Mouse (Mus musculus) embryonic facial prominence, embryonic 12.5 days (tissue): ENCODE results near the gene Olfr15. TPM values are rescaled to one million over a fixed set of nuclear protein-coding genes. Genes with fewer than 3 reads are reported as not detected.
"Not testable (repeated sequence)": the region's sequence is repeated elsewhere in the genome, so short reads cannot be mapped to it uniquely, and the experiment has no call there.

Experiments
- ATAC-seq: fragments of 200-750 bp; cut with Nextera tagmentation; 2 replicates; pipeline ENCODE4 v1.8.0; 2017; ENCODE audit not compliant: insufficient number of reproducible peaks, insufficient read depth, low FRiP score, low TSS enrichment
- H3K27ac ChIP-seq: fragments of 300-500 bp; sonication (generic); 2 replicates; pipeline ENCODE4 v1.5.1; 2016; ENCODE audit warnings: mild to moderate bottlenecking
- H3K27me3 ChIP-seq: fragments of 300-500 bp; sonication (generic); 2 replicates; pipeline ENCODE4 v1.6.1; 2016; ENCODE audit warnings: mild to moderate bottlenecking, moderate library complexity
- H3K36me3 ChIP-seq: fragments of 300-500 bp; sonication (generic); 2 replicates; pipeline ENCODE4 v1.6.1; 2016; ENCODE audit warnings: mild to moderate bottlenecking
- H3K4me1 ChIP-seq: fragments of 300-500 bp; sonication (generic); 2 replicates; pipeline ENCODE4 v1.6.1; 2016
- H3K4me2 ChIP-seq: fragments of 300-500 bp; sonication (generic); replicated peaks from 2 replicates; pipeline ENCODE4 v1.6.1; 2016; ENCODE audit warnings: mild to moderate bottlenecking, moderate library complexity
- H3K4me3 ChIP-seq: fragments of 300-500 bp; sonication (generic); 2 replicates; pipeline ENCODE4 v1.5.1; 2016; ENCODE audit warnings: mild to moderate bottlenecking
- H3K9ac ChIP-seq: fragments of 300-500 bp; sonication (generic); 2 replicates; pipeline ENCODE4 v1.6.1; 2016; ENCODE audit warnings: mild to moderate bottlenecking, moderate library complexity
- H3K9me3 ChIP-seq: fragments of 300-500 bp; sonication (generic); 2 replicates; pipeline ENCODE4 v1.6.1; 2016; ENCODE audit warnings: mild to moderate bottlenecking, moderate library complexity
- WGBS: fragments of 180-500 bp; shearing (Covaris S2); methylation state at CpG from one replicate; pipeline ENCODE4 v1.1.7; 2016; 5-methylcytosine and 5-hydroxymethylcytosine counted together
- polyA plus RNA-seq: library from polyadenylated mRNA; unstranded; fragments of >200 nt; fragmentation: Nextera tagmentation; extraction: Ambion mirVana; gene quantifications from 2 replicates; pipeline ENCODE4 v1.2.1, GENCODE M21; 2016

Olfr15 gene
- polyA plus RNA-seq: 0.42 and 0.59 TPM in 2 replicates

DNA sequence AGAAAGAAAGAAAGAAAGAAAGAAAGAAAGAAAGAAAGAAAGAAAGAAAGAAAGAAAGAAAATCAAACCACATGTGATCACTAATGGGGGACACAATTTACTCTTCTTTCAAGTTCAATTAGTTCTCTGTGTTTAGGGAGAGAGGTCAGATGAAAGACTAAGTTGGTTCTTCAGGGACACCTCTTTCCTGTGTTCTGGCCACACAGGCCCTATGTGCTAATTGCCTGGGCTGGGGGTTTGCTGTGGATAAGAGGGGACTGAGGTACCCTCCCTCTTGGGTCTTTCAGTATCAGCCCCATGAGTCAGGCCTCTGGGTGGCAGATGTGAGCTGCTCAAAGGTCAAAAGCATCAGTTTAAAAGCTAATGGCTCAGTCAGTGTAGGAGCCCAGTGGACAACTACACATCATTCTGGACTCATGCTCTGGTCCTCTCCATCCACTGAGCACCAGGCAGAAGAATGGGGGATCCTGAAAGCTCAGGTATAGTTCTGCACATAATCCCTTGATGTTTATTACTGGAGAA, at the start of gene Olfr15:
Gene Olfr15 (plus strand): TSS at position 291 of the 522 bp plus-strand sequence.
- Histone ChIP-seq H3K9me3 (no peaks in the 10 kb centered on the region), H3K9ac (no peak within 1 kb of the TSS), H3K27ac (no peak within 1 kb of the TSS), H3K36me3 (no peaks in the 10 kb centered on the region), H3K4me3 (no peak within 1 kb of the TSS), H3K27me3 (no peaks in the 10 kb centered on the region), H3K4me1 (no peaks in the 10 kb centered on the region), H3K4me2 (no peak within 1 kb of the TSS)
- ATAC-seq: no peak

DNA sequence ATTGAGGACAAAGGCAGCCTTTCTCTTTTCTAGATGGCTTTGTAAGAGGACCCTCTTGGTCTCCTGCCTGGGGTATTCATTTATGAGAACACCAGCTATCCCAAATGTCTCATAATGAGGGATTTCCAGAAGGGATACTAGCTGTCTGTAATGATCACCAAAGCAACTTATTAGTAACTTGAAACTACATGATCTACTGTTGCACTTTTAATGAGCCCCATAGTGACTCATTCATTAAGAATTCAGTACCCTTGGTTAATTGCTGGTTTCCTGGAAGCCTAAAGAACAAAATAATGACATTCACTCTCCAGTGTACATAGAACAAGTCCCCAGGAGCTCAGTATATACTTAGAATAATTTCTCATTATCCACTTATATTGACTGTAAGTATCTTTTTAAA, 49.4 kb upstream of the Olfr15 start:
- H3K27ac ChIP-seq: no peak overlapping the region
- H3K9ac ChIP-seq: no peak overlapping the region
- no peaks in the 10 kb centered on the region for H3K4me1 ChIP-seq
- ATAC-seq: no peak
- H3K27me3 ChIP-seq: no peaks in the 10 kb centered on the region
- no peak overlapping the region for H3K4me2 ChIP-seq
- H3K36me3 ChIP-seq: no peaks in the 10 kb centered on the region
- no peaks in the 10 kb centered on the region for H3K9me3 ChIP-seq
- no peak overlapping the region for H3K4me3 ChIP-seq

DNA sequence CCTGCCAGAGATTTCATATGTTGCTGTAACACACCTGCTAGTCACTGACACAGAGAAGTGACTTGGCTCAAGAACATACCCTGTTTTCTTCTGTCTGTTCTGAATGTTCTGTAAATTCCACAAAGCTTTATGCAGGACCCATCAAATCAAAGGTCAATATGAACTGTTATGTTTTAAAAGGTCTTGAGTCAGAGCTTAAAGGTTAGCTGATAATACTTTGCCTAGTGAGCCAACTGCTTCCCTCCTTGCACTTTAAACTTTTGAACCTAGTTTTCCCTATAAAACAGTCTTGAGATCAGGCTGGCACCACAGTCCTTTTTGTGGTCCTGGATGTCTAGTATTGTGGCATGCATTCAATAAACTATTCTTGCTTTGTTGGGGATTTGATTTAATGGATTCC, 42.3 kb upstream of the Olfr15 start:
- H3K9ac ChIP-seq: no peak overlapping the region
- no peaks in the 10 kb centered on the region for H3K27me3 ChIP-seq
- no peaks in the 10 kb centered on the region for H3K9me3 ChIP-seq
- H3K27ac ChIP-seq: no peak overlapping the region
- H3K4me3 ChIP-seq: no peak overlapping the region
- no peak for ATAC-seq
- no peaks in the 10 kb centered on the region for H3K4me1 ChIP-seq
- H3K4me2 ChIP-seq: no peak overlapping the region
- no peaks in the 10 kb centered on the region for H3K36me3 ChIP-seq

DNA sequence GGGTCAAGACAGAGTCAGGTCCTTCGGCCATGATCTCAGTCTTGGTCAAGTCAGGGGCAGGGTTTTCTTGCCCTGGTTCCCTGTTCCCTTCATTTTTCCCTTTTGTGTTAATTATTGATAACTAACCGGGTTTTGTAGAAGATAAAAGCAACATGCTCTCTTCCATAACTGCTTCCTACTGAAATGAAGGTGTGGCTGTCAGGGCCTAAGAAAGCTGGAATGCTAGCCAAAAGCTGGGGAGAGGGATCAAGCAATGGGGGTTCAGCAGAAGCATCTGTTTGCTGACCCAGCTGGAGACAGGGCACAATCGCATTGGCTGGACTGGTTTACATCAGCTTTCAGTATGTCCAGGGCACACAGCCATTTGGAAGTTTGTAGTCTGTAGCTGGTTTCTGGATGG, 22.5 kb upstream of the Olfr15 start:
- Histone ChIP-seq H3K27ac (no peak overlapping the region), H3K4me3 (no peak overlapping the region), H3K4me2 (no peak overlapping the region), H3K36me3 (no peaks in the 10 kb centered on the region), H3K27me3 (no peaks in the 10 kb centered on the region), H3K4me1 (no peaks in the 10 kb centered on the region), H3K9ac (no peak overlapping the region), H3K9me3 (no peaks in the 10 kb centered on the region)
- no peak for ATAC-seq
- 83% methylated on average over 3 of the region's 3 CpGs for WGBS

DNA sequence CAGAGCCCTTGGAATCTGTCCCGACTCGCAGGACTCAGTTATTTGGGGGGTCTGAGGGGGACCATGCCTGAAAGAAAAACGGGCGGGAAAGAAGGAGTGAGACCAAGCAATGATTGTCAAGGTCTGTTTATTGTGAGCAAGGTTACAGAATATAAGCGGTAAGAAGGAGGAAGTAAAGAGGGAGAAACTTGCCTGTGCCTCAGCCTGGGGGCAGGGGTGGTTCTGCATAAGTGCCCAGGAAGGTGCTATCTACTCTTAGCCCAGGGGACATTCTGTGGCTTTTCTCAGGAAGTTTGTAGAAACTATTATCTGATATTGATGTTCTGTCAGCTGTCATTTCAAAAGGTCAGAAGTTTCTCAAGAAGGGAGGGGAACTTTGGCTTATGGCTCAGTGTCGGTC, 16.0 kb upstream of the Olfr15 start:
- H3K9me3 ChIP-seq, H3K27me3 ChIP-seq, H3K9ac ChIP-seq, H3K27ac ChIP-seq, H3K36me3 ChIP-seq, H3K4me3 ChIP-seq, H3K4me2 ChIP-seq, ATAC-seq, H3K4me1 ChIP-seq: not testable (repeated sequence)
- WGBS: 80% methylated on average over 6 of the region's 6 CpGs

DNA sequence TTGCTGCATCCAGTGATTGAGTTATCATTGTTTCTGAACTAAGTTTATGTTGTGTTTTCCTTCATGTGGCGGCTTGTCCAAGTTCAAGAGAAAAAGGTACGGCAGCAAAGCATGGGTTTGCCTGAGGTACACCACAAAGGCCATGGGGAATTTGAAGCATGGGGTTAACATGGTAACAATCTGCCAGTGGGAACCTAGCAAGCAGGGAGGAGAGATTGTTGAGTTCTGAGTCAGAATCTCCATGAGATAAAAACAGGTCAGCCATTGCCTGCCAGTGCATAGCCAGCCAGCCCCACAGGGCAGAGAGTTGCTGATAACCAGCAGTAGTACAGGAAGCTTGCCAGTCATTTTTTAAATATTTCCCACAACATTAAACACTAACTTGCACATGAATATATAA, 10.5 kb upstream of the Olfr15 start:
- Histone ChIP-seq H3K9me3 (no peaks in the 10 kb centered on the region), H3K36me3 (no peaks in the 10 kb centered on the region), H3K9ac (no peak overlapping the region), H3K27ac (no peak overlapping the region), H3K4me2 (no peak overlapping the region), H3K4me1 (no peaks in the 10 kb centered on the region), H3K4me3 (no peak overlapping the region), H3K27me3 (no peaks in the 10 kb centered on the region)
- 85% methylated on average over 2 of the region's 2 CpGs for WGBS
- ATAC-seq: no peak

DNA sequence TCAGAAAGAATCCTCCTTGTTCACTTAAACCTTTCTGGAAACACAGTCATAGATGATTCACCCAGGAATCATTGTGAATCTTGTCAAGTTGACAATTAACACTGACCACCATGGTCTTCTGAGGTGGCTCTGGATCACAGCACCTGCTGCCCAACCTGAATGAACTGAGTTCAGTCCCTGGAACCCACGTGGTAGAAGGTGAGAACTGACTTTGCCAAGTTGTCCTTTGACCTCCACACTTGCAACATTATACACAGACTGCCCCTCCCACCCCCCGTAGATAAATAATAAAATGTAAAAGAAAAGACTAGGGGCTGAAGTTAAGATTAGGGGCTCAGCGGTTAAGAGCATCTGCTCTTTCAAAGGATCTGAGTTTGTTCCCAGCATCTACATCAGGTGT, 2.7 kb upstream of the Olfr15 start:
- WGBS: 62% methylated on average over 3 of the region's 3 CpGs
- Histone ChIP-seq H3K4me3 (no peak overlapping the region), H3K36me3 (no peaks in the 10 kb centered on the region), H3K27ac (no peak overlapping the region), H3K9me3 (no peaks in the 10 kb centered on the region), H3K4me2 (no peak overlapping the region), H3K27me3 (no peaks in the 10 kb centered on the region), H3K4me1 (no peaks in the 10 kb centered on the region), H3K9ac (no peak overlapping the region)
- no peak for ATAC-seq

DNA sequence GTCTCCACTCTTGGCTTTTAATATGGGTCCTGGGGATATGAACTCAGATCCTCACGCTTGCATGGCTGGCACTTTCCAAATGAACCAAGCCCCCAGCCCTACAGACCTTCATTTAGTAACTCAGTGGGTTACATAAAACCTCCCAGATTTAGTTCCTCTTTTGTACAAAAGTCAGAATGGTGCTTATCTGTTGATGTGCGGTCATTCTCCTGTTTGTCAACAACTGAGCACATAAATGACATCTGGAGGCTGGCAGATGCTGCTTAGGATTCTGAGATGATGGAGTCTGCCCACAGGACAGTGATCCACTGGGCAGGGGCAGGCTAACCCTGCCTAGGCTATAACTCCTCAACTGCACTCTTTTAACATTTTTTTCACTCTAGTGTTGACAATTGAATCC, 951 bp upstream of the Olfr15 start:
- H3K4me2 ChIP-seq: no peak overlapping the region
- ATAC-seq: no peak
- no peaks in the 10 kb centered on the region for H3K27me3 ChIP-seq
- H3K9ac ChIP-seq: no peak overlapping the region
- no peaks in the 10 kb centered on the region for H3K9me3 ChIP-seq
- H3K4me1 ChIP-seq: no peaks in the 10 kb centered on the region
- H3K27ac ChIP-seq: no peak overlapping the region
- WGBS: 77% methylated on average over 2 of the region's 2 CpGs
- no peaks in the 10 kb centered on the region for H3K36me3 ChIP-seq
- H3K4me3 ChIP-seq: no peak overlapping the region

DNA sequence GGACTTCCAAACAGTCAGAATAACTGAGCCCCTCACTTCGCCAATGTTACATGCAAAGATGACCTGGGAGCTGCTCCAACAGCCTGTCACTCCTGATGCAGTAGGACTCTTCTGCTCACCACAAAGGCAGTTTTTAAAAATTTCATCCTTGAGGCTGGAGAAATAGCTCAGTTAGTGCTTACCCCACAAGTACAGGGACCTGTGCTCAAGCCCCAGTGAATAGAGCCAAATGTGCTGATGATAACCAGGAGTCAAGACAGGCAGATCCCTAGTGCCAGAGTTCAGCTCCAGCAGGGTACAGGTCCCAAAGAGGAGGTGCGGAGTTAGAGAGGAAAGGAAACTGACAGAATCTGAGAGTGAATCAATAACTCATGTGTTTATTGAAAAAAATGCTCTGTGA, 4.8 kb downstream of the Olfr15 start:
- no peak for ATAC-seq
- Histone ChIP-seq H3K36me3 (no peaks in the 10 kb centered on the region), H3K9ac (no peak overlapping the region), H3K9me3 (no peaks in the 10 kb centered on the region), H3K4me2 (no peak overlapping the region), H3K4me1 (no peaks in the 10 kb centered on the region), H3K27ac (no peak overlapping the region), H3K4me3 (no peak overlapping the region), H3K27me3 (no peaks in the 10 kb centered on the region)
- WGBS: 70% methylated on average over 2 of the region's 2 CpGs

DNA sequence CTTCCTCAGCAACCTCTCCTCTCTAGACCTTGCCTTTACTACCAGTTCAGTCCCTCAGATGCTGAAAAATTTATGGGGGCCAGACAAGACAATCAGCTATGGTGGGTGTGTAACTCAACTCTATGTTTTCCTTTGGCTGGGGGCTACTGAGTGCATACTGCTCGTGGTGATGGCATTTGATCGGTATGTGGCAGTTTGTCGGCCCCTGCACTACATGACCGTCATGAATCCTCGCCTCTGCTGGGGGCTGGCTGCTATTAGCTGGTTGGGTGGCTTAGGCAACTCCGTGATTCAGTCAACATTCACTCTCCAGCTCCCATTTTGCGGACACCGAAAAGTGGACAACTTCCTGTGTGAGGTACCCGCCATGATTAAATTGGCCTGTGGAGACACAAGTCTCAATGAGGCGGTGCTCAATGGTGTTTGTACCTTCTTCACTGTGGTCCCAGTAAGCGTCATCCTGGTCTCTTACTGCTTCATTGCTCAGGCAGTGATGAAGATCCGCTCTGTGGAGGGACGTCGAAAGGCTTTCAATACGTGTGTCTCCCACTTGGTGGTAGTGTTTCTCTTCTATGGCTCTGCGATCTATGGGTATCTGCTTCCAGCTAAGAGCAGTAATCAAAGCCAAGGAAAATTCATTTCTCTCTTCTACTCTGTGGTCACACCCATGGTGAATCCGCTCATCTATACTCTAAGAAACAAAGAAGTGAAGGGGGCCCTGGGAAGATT, 8.6 kb downstream of the Olfr15 start:
- Histone ChIP-seq H3K9me3 (no peaks in the 10 kb centered on the region), H3K4me1 (no peaks in the 10 kb centered on the region), H3K27ac (no peak overlapping the region), H3K27me3 (no peaks in the 10 kb centered on the region), H3K4me2 (no peak overlapping the region), H3K4me3 (no peak overlapping the region), H3K36me3 (no peaks in the 10 kb centered on the region), H3K9ac (no peak overlapping the region)
- WGBS: 61% methylated on average over 17 of the region's 17 CpGs
- no peak for ATAC-seq

DNA sequence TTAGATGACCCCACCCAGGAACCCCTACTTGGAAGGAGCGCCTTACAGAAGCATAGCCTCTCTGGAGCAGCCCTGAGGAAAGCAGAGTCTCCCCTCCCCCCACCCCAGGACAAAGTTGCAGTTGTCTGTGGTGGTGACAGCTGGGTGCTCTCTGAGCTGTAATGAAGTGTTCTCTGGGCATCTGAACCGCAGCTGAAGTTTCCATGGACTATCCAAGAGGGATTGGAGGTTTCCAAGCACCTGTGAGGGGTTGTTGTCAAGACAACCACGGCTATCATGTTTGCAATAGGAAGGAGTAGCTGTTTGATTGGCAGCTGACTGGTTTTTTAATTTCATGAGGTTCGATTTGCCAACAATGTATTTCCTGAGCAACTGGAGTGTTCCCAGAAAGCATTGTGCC, 12.3 kb downstream of the Olfr15 start:
- 25% methylated on average over 4 of the region's 4 CpGs for WGBS
- no peak overlapping the region for H3K4me2 ChIP-seq

DNA sequence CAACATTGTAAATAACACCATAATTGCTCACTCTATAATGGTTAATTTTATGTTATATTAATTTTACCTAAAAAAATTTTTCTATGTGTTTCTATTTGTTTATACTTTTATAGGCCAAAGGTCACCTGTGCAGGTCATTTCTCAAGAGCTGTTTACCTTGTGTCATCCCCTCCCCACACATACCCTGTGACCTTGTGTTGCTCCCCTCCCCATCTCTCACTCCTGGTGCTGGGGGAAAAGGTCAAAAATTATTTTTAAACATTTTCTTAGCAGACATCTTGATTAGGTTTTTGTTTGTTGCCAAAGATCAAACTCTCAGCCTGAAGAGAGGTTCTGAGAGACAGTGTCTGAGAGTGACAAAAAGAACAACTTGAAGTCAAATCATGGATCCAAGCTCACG, 13.1 kb downstream of the Olfr15 start:
- H3K4me2 ChIP-seq: no peak overlapping the region
- ATAC-seq: no peak
- H3K4me1 ChIP-seq: peaks cover 7% of the 10 kb centered on the region
- H3K27me3 ChIP-seq: no peaks in the 10 kb centered on the region
- no peak overlapping the region for H3K4me3 ChIP-seq
- H3K9me3 ChIP-seq: no peaks in the 10 kb centered on the region
- H3K36me3 ChIP-seq: no peaks in the 10 kb centered on the region
- no peak overlapping the region for H3K27ac ChIP-seq
- H3K9ac ChIP-seq: no peak overlapping the region
- 61% methylated on average over 1 of the region's 1 CpGs for WGBS

More for the DNA sequence above, 12.3 kb downstream of the Olfr15 start:
- Histone ChIP-seq H3K9me3 (no peaks in the 10 kb centered on the region), H3K36me3 (no peaks in the 10 kb centered on the region), H3K27ac (no peak overlapping the region), H3K9ac (no peak overlapping the region), H3K4me3 (no peak overlapping the region), H3K4me1 (peaks cover 6% of the 10 kb centered on the region), H3K27me3 (no peaks in the 10 kb centered on the region)
- no peak for ATAC-seq
